Mouse (Mus musculus): ENCODE data around the gene Ninj2.

Ninj2 gene

DNA sequence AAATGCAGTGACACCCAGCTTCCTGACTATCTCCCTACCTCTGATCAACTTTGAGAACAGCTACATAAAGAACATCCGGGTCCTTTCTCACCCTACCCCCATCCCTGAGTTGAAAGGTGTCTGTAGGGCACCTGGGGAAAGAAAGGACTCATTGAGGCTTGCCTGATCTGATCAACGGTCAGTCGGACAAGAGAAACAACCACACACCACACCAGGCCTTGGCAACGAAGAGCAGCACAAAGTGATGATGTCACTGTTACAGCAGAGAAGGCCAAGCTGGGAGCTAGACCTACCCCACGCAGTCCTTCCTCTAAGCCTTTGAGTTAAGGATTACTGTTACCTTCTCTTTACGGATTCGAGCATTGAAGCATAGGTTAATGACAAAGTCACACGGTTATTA, 54.3 kb downstream of the Ninj2 start:
- no peak for DNase-seq

DNA sequence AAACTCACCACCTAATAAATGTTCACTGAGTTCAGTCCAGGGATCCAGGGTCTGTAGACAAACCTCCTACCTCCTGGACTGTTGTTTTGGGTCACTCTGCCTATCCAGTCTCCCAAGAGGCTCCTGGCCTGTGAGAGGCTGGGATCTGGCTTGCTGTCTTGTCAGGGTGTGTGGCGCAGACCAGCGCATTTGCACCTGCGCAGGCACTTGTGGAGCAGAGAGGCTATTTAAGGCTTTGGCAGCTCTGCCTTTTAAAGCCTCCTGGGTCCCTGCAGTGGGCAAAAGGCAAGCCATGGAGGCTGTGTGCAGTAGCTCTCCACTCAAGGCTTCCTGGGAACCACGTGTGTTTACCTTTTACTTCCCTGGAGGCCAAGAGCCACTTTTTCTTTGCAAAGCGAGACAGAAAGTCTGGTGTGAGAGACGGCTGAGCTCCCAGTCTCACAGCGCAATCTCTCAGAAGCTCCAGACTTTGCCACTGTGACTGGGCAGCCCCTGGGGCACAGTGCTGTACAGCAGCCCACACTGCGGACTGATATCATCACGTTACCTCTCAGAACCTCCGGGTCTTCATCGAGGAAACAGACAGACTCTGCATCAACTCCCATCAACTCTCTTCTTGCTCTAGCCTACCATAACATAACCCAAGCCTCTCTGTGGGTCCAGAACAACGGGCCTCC, 55.7 kb downstream of the Ninj2 start:
- peak; percentile 73 to 78 for DNase-seq

DNA sequence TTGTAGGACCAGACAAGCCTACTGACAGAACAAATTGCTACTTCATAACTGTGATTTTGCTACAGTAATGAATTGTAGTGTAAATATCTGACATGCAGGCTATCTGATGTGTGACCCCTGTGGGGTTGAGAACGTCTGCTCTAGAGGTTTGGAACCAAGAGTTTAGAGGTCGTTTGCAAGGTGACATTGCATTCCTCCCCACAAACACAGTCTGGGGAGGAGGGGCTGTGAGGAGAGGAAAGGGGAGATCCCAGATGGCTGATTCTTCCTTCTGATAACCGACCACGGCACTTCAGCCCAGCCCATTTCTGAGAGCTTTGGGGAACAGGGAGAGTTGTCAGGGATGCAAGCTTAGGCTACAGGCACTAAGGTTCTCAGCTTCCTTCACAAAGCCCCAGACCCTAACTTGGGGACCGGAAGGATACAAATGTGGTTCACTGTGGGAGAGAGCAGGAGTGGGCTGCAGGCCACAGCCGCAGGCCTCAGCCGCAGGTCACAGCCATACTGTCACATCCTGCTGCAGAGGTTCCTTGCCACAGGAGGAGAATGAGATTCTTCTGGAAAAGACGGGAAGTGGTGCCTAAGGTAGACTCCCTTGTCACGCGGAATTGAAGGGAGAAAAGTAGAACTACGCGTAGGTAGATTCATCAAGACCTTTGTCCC, 56.4 kb downstream of the Ninj2 start:
- no peak for DNase-seq

DNA sequence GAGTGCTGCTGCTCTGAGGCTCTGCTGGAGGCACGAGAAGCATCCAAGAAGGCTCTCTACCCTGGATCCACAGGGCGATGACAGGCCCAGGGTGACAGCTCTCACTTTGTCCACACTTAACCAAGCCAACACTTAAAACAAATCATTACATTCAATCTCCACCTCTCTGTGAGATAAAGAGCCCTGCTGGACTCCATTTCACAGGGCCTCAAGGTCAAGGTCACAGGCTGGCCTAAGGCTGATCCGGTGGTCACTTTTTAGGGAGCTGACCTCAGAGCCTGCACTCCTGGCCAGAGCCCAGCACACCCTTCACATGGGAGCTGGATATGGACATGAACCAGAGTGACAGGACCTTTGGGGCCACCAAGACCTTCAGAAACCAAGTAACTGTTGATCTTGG, 57.1 kb downstream of the Ninj2 start:
- DNase-seq = no peak

DNA sequence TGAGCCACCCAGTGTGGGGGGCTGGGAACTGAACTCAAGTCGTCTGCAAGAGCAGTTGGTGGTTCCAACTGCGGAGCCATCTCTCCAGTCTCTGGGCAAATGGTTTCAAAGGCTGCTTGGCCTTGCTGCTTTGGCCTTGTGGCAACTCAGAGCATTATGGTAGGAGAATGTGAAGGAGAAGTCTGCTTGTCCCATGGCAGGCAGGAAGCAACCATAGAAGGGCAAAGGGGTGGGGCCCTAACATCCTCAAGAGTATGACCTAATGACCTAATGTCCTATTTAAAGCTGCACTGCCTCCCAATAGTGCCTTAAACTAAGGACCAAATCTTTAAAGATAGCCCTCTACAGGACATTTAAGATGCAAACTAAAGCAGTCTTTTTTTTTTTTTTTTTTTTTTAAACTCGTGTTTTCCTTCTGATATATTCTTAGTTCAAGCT, 58.5 kb downstream of the Ninj2 start:
- peak in 1 of 2 experiments; percentile 63 for DNase-seq

DNA sequence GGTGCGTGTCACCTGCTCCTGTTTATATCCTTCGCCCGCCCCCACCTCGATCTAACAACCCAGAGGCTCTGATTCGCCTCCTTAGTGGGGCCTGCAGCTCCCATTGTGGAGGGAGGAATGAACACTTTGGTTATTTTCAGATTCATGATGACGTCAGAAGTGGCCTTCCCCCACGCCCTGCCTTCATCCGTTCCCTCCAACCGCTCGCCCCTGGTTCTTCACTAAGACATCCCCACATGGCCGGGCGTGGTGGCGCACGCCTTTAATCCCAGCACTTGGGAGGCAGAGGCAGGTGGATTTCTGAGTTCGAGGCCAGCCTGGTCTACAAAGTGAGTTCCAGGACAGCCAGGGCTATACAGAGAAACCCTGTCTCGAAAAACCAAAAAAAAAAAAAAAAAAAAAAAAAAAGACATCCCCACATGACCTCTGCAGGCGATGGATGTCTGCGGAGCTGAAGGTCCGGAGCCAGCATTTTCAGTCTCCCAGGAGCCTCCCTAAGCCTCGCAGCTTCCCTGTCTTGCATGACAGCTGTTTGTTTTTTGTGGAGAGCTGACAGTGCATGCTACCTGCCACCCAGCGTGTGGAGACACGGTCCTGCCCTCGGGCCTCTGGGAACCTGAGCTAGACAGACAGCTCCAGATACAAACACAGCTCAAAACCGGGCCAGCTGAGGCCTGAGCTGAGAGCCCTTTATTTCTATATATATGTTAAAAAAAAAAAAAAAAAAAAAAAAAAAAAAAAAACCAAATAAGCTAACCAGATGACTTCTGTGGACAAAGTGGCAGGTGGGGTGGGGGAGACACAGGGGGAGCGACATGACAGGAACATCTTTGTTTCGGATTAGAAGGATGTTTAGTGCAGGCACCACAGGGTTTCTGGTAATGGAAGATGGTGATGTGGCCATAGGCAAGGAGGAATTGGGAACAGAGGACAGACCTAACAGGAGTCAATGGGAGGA, 59.9 kb downstream of the Ninj2 start:
- DNase-seq = no peak

DNA sequence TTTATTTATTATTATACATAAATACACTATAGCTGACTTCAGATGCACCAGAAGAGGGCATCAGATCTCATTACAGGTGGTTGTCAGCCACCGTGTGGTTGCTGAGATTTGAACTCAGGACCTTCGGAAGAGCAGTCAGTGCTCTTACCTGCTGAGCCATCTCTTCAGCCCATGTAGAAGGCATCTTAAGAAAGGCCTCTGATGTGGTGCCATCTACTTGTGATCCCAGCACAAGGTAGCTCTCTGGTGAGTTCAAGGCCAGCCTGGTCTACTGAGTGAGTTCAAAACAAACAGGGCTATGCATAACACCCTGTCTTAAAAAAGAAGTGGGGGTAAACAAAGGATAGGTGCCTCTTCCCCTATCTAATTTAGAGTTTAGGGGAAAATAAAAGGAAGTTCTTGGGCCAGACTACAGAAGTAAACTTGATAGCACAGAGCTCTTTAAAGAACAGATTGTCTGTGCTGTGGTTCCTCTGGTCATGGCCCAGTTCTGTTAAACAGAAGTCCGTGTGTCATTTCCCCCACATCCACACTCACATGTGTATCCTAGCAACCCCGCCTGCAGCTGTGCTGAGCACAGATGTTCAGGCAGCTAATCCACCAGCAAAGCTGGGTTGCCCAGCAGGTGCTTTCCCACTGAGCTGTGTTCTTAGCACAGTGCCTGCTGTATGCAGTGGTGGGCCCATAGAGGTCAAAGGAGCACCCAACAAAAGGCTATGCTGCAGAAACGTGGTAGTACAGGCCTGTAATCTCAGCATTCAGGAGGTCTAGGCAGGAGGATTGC, 61.6 kb downstream of the Ninj2 start:
- peak in 1 of 2 experiments; percentile 47 for DNase-seq

DNA sequence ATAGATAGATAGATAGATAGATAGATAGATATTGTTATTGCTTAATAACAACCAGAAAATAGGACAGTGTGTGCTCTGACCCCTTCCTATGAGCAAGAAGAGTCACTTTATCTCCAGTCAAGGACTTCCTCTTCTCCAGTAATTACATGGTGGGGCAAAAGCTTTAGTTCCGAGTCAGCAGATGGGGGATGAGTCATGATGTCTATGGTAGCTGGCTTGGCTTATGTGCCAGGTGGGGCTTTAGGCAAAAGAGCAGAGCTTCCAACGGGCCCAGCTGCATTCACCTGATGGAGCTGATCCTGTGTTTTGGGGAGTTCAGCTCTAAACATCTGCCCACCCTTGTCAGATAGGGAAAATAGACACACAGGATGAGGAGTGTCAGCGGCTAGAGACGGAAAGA, 62.4 kb downstream of the Ninj2 start:
- no peak for DNase-seq

DNA sequence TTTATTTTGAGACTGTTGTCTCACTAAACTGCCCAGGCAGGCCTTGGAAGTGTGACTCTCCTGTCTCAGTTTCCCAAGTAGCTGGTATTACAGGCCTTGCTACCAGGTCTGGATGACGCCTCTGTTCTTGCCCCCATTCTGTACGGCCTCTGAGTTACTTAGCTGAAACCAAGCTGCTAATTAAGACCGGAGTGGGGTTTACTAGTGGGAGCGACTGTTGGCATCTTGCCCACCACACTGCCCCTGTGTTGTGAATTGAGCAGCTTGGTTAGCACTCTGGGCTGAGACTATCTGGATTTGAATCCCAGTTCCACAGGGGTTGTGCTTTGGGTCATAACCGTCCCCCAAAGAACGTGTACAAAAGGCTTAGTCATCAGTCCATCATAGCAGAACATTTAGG, 64.3 kb downstream of the Ninj2 start:
- no peak for DNase-seq

DNA sequence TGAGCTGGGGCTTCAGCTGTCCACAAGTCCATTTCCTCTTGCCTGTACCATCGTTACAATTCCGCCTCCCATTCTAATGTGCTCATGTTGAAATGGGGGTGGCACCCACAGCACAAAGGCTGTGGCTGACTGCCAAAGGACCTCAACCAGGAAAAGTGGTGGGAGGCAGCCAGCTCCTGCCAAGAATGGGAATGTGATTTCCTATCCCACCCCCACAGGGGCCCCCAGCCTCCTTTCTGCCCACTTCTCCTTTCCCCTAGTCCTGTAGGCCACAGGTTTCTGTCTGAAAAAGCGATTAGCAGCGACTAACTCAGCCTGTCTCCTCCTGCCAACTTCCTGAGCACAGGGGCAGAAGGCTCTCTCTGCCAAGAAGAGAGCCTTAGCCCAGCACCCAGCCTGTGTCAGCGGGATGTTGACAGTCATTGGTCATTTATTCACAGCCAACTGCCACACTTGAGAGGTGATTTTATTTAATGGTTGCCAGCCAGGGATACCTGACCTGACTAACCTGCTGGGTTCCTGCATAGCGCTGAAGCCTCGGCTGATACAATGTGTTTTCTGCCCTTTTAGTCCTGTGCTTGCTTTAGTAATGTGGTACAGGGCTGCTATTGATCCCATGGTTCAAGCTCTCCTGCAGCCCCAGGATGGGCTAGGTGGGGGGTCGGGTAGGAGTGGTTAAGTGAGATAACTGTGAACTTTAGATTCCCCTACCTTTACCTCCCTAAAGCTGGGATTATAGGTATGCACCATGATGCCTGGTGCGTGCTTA, 66.2 kb downstream of the Ninj2 start:
- DNase-seq = peak; percentile 70 to 78

DNA sequence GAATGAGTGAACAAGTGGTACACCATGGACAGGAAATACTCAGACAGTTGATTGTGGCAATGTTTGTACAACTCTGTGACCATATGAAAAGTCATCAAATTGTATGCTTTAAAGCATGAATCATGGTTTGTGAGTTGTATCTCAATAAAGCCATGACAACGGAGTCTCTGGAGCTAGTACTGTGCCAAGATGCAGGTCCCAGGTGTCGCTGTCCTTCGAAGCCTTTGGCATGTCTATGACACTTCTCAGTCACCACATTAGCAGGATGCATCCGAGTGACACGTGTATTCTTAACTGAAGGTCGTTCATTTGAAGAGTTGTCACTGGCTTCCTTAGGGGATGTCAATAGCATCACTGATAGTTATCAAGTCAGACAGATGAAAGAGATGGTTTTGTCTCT, 69.8 kb downstream of the Ninj2 start:
- no peak for DNase-seq

DNA sequence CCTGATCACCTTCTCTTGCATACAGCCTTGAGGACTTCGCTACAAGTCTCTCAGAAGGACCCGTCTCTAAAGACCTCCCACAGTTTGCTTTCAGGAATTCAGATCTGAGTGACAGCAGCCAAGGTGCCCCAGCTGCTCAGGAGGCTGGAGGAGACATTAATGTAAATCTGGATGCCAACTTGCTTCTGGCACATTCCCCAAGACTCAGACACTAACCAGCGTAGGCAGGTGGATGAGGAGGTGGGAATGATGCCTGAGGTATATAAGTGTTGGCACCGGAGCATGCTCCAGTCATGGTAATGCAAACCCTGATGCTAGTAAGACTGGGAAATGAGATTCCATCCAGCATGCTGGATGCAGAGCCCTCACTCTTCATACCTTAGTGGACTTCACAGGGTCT, 71.6 kb downstream of the Ninj2 start:
- DNase-seq = no peak

DNA sequence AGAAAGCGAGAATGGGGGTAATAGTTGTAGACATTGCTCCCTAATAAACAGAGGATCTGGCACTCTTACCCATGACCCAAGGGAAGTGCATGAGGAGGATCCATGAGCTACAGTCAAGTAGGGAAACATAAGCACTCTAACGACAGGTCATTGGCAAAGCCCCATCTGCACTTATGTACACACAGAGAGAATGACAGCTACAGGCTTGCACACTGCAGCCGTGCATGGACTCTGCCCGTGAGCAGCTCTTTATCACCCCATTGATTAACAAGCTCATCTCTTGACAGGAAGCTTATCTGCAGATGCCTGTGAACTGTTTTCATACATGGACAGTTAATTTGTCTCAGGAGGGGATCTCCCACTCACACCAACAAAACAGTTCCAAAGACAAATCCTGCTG, 74.4 kb downstream of the Ninj2 start:
- no peak for DNase-seq

DNA sequence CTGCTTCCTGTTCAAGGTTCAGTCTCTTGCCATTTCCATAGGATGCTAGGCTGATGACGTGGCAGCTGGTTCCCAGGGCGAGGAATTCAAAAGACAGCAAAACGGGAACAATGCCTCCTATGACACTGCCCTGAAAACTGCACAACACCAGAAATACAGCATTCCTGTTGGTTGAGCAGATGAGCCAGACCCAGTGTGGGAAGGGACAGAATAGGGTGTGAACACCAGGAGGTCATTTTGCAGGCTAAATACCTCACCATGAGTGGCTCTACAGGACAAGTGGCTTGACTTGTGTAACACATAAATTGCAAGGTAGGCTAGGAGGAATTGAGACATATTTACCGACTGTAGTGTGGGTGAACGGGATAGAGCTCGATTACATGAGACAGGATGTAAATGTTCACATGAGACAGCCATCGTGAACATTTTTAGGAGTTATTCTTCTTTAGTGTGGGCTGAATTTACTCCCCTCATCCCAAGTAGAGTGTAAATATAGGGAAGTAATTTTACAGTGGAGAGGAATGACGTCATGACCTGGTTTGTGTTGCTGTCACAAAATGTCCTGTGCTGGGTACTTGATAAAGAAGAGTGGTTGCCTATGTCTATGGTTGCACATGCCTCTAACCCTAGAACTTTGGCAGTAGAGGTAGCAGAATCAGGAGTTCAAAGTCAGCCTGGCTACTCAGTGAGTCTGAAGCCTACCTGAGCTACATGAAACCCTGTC, 79.3 kb downstream of the Ninj2 start:
- DNase-seq = peak; percentile 71 to 88

DNA sequence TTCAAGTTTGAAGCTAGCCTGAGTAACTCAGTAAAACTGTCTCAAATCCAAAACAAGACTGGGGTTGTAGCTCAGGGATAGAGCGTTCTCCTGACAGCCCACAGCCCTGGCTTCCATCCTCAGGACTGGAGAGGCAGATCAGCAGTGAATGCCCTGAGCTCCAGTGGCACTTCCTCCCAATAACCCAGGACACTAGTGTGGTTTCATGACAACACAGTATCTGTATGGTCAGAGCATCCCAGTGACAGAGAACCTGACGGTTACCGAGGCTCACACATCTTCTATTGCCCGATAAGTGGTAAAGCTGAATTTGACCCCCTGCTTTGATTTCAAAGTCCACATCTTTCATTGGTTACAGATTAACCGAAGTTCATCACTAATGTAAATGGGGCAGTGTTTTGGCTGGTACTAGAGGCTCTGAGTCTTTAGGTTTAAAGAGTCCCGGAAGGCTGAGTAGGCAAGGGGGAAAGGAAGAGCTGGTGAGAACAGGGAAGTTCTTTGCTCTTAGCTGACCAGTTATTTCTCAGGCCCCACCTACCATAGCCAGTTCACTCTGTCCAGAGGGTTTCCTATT, 81.0 kb downstream of the Ninj2 start:
- DNase-seq = no peak

DNA sequence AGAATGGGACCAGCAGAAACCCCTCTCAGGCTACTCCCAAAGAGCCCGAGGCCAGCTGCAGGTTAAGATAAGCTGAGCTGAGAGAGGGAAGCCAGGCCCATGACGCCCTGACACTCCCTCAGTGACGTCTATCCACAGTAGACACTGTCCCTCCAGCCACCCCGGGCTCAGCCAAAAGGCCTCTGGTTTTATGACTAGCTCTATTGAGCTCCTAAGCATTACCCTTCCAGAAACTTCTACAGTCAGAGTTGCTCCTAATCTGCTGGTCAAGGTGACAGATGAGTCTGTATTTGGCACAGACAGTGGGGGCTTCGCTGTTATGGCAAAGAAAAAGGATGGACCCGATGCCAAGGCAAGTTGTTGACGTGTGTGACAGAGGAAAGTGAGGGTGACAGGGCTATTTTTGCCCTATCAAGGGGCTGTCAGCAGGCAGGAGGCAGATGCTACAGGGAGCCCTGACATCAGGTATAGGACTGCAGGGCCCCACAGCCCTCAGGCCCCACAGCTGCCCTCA, 81.5 kb downstream of the Ninj2 start:
- no peak for DNase-seq

DNA sequence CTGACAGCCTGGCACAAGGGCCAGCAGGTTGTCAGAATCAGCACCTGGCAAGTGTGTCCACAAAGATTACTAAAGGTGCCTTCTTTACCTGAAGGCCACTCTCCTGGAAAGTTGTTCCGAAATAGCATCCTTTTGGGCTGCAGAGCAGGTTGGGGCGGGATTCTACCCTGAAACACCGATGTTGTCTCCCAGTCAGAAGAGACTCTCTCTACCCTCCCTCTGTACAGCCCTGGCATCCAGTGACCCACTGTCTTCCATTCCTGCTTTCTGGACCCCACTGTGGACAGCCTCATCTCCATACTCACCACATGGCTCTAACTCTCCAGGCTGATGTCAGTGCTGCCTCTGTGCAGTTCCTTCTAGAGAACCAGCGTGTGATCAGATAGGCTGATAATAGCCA, 82.5 kb downstream of the Ninj2 start:
- no peak for DNase-seq

DNA sequence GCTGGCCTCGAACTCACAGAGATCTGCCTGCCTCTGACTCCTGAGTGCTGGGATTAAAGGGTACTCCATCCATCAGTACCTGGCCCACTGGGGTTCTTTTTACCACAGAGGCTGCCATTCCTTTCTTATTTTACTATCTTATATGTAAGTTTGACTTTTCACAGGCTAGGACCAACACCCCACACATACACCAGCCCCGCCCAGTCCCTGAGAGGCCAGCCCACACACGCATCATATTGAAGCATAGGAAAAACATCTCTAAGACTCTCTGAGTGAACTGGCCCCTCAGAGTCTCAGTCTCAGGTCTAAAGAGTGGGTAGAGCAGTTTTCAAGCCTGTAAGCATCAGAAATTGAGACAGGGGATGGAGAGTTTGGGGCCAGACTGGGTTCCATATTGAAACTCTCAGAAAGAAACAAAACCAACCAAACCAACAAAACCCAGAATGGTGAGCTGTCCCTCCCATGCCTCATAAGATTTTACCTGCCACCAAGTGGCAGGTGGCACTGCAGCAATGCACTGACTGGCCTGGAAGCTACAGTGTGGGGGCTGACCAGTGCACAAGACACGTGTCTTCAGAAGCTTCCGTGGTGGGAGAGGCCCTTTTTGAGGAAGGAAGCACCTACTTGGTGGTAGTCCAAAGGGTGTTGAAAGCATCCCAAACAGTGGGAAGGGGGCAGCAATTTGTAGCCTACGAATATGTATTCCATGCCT, 86.0 kb downstream of the Ninj2 start:
- DNase-seq = no peak

DNA sequence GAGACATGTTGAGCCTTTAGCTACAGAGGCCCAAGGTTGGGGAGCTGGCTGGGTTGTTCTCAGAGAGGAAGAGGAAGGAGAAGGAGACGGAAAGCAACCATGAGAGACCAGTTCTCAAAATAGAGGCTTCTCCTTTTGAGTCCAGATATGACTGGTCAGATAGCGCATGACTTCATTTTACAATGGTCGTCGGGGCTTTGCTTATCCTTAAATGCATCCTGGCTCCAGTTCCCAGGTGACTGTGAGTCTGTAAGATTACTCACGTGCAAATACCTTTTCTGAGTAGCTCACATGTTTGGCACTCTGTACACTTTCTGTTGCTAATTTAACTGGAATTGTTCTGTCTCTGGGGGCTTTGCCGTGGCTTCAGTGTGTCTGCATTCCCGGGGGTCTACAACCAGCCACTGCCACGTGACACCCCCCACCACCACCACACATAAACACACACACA, 86.6 kb downstream of the Ninj2 start:
- no peak for DNase-seq

DNA sequence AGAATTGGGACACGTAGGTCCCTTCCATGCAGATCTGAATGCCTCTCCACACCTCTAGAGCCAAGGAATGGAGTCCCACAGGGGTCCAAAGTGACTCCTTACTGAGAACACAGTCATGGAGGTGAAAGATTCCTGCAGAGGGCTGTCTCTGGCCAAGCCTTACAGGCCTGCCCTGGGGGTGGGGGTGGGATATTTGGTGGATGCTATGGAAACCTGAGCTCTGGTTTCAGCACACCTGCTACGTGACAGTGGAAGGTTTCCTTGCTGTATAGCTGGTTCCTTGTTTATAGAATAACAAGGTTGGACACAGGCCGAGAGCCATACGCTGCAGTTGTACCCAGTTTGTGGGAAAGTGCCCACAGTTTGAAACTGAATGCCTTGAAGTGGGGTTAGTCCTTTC, 87.3 kb downstream of the Ninj2 start:
- DNase-seq = no peak
